Mouse (Mus musculus) layer of hippocampus, adult 2 months (tissue): ENCODE measurements at regions not wholly inside any gene's neighbourhood (a gene's known extent, or its start where the extent isn't known, plus 50 kb on each side); places are given as distances from the start of the nearest gene placed in this dataset.

Experiments used
- DNase-seq, 2 experiments: peaks; one replicate each; pipeline ENCODE4 v3.0.0; 2022; ENCODE audit warnings: low spot score in 2 of 2
- H3K27ac ChIP-seq: fragments of 200-600 bp; 2 replicates; pipeline ENCODE4 v1.8.1; 2022
- H3K4me3 ChIP-seq: fragments of 200-600 bp; 2 replicates; pipeline ENCODE4 v1.8.1; 2022; ENCODE audit warnings: mild to moderate bottlenecking
- CTCF ChIP-seq: fragments of 200-600 bp; conservative IDR thresholded peaks from 2 replicates; pipeline ENCODE4 v1.8.1; 2022; ENCODE audit warnings: antibody characterized with exemption, mild to moderate bottlenecking, moderate library complexity

- DNase-seq = no peak
- no peak for TF ChIP-seq CTCF
- no peak overlapping the region for H3K4me3 ChIP-seq
- H3K27ac ChIP-seq = no peak overlapping the region
Measured at GRCm38 (mm10) chr5:111922991-111923701, 189.4 kb downstream of the Gm26897 start.

GRCm38 (mm10) chr5:111925757-111926156 is 192.0 kb downstream of the Gm26897 start:
- no peak overlapping the region for H3K4me3 ChIP-seq
- DNase-seq = no peak
- no peak for TF ChIP-seq CTCF
- no peak overlapping the region for H3K27ac ChIP-seq

GRCm38 (mm10) chr5:111929180-111929990 is 195.7 kb downstream of the Gm26897 start:
- no peak overlapping the region for H3K4me3 ChIP-seq
- H3K27ac ChIP-seq = no peak overlapping the region
- DNase-seq = no peak
- no peak for TF ChIP-seq CTCF

GRCm38 (mm10) chr5:111929991-111930339 is 196.2 kb downstream of the Gm26897 start:
- no peak for DNase-seq
- TF ChIP-seq CTCF = no peak
- H3K27ac ChIP-seq = no peak overlapping the region
- H3K4me3 ChIP-seq = no peak overlapping the region

- TF ChIP-seq CTCF = peak; percentile 78
- Histone ChIP-seq H3K4me3 (no peak overlapping the region), H3K27ac (no peak overlapping the region)
- no peak for DNase-seq
Measured at GRCm38 (mm10) chr5:111931733-111932132, 198.0 kb downstream of the Gm26897 start.

GRCm38 (mm10) chr5:111935381-111936134 is 201.8 kb downstream of the Gm26897 start:
- TF ChIP-seq CTCF = no peak
- no peak for DNase-seq
- Histone ChIP-seq H3K4me3 (no peak overlapping the region), H3K27ac (no peak overlapping the region)

GRCm38 (mm10) chr5:111941831-111942230 is 208.1 kb downstream of the Gm26897 start:
- Histone ChIP-seq H3K4me3 (no peak overlapping the region), H3K27ac (no peak overlapping the region)
- TF ChIP-seq CTCF = no peak
- no peak for DNase-seq

GRCm38 (mm10) chr5:111942792-111943191 is 209.1 kb downstream of the Gm26897 start:
- no peak overlapping the region for H3K4me3 ChIP-seq
- no peak for DNase-seq
- H3K27ac ChIP-seq = no peak overlapping the region
- no peak for TF ChIP-seq CTCF

- TF ChIP-seq CTCF = no peak
- DNase-seq = no peak
- H3K4me3 ChIP-seq = no peak overlapping the region
- no peak overlapping the region for H3K27ac ChIP-seq
Measured at GRCm38 (mm10) chr5:111943337-111944162, 209.8 kb downstream of the Gm26897 start.

- Histone ChIP-seq H3K27ac (no peak overlapping the region), H3K4me3 (no peak overlapping the region; the same call in 1 of the 2 replicates)
- TF ChIP-seq CTCF = no peak
- DNase-seq = no peak
Measured at GRCm38 (mm10) chr5:111944273-111944971, 210.7 kb downstream of the Gm26897 start.

- no peak overlapping the region for H3K4me3 ChIP-seq
- no peak for TF ChIP-seq CTCF
- no peak overlapping the region for H3K27ac ChIP-seq
- DNase-seq = no peak
Measured at GRCm38 (mm10) chr5:111944972-111945285, 211.2 kb downstream of the Gm26897 start.

GRCm38 (mm10) chr5:111946281-111946680 is 212.6 kb downstream of the Gm26897 start:
- no peak for DNase-seq
- no peak overlapping the region for H3K27ac ChIP-seq
- H3K4me3 ChIP-seq = no peak overlapping the region
- TF ChIP-seq CTCF = no peak
